In genomic region chr6:113604432-113605223, GRCm38 (mm10) we compare ENCODE assay signal across 8 mouse cellular contexts. TPM values are rescaled to one million over a fixed set of nuclear protein-coding genes. Genes with fewer than 3 reads are reported as not detected.
DNase-seq lines count a peak whose midpoint lies in the region; ATAC-seq and TF ChIP-seq lines count a peak whose summit lies in the region.

Brk1 (plus strand) TSS chr6:113604772.

- H3K4me3 ChIP-seq in forebrain, embryonic 11.5 days (ENCODE audit: low read depth, low read length), result peak within 1 kb of the TSS; percentile 94
- peak within 1 kb of the TSS; percentile 99 for H3K4me3 ChIP-seq in heart, embryonic 16.5 days (ENCODE audit: low read length)
- H3K4me3 ChIP-seq in liver, embryonic 16.5 days (ENCODE audit: low read depth, low read length), result peak within 1 kb of the TSS; percentile 94
- peak within 1 kb of the TSS; percentile 95 for H3K4me3 ChIP-seq in neural tube, embryonic 13.5 days
- H3K4me3 ChIP-seq in testis, adult 2 months (ENCODE audit: control insufficient read depth, low read depth, low read length), result peak within 1 kb of the TSS; percentile 98

- peak within 1 kb of the TSS; percentile 93 for H3K9ac ChIP-seq in forebrain, embryonic 11.5 days (ENCODE audit: low read length)
- peak within 1 kb of the TSS; percentile 94 for H3K9ac ChIP-seq in heart, embryonic 16.5 days (ENCODE audit: low read length)
- H3K9ac ChIP-seq in liver, embryonic 16.5 days (ENCODE audit: low read depth, low read length), result peak within 1 kb of the TSS; percentile 90
- peak within 1 kb of the TSS; percentile 93 for H3K9ac ChIP-seq in neural tube, embryonic 13.5 days

- peak; percentile 92 for ATAC-seq in forebrain, embryonic 11.5 days (replicated peaks; ENCODE audit: low FRiP score)
- peak; percentile 91 for ATAC-seq in heart, embryonic 16.5 days (replicated peaks; ENCODE audit: extremely low read depth, insufficient read depth, low FRiP score)
- peak; percentile 93 for ATAC-seq in liver, embryonic 16.5 days (ENCODE audit: low read depth)
- peak; percentile 95 for ATAC-seq in neural tube, embryonic 13.5 days (ENCODE audit: low read depth)

- H3K9me3 ChIP-seq in forebrain, embryonic 11.5 days (ENCODE audit: control insufficient read depth, low read length), result no peaks in the 10 kb centered on the region
- no peaks in the 10 kb centered on the region for H3K9me3 ChIP-seq in heart, embryonic 16.5 days (replicated peaks; ENCODE audit: control insufficient read depth, low read length)
- H3K9me3 ChIP-seq in liver, embryonic 16.5 days (replicated peaks; ENCODE audit: control insufficient read depth, low read length), result no peaks in the 10 kb centered on the region
- H3K9me3 ChIP-seq in neural tube, embryonic 13.5 days, result no peaks in the 10 kb centered on the region

- under 1% methylated on average over 65 of the region's 65 CpGs for WGBS in forebrain, embryonic 11.5 days
- whole genome bisulfite sequencing in heart, embryonic 16.5 days, result under 1% methylated on average over 63 of the region's 65 CpGs
- WGBS in liver, embryonic 16.5 days (ENCODE audit: insufficient replicate concordance), result under 1% methylated on average over 64 of the region's 65 CpGs
- WGBS in neural tube, embryonic 13.5 days, result under 1% methylated on average over 65 of the region's 65 CpGs

- H3K27ac ChIP-seq in forebrain, embryonic 11.5 days (ENCODE audit: low read depth, low read length), result peak within 1 kb of the TSS; percentile 50
- peak within 1 kb of the TSS; percentile 86 for H3K27ac ChIP-seq in heart, embryonic 16.5 days (ENCODE audit: low read length)
- H3K27ac ChIP-seq in liver, embryonic 16.5 days (ENCODE audit: low read length), result peak within 1 kb of the TSS; percentile 83
- H3K27ac ChIP-seq in neural tube, embryonic 13.5 days (replicated peaks), result peak within 1 kb of the TSS; percentile 82
- H3K27ac ChIP-seq in testis, adult 2 months (ENCODE audit: control insufficient read depth, insufficient read depth, low read depth, low read length), result peak within 1 kb of the TSS; percentile 88

- H3K36me3 ChIP-seq in forebrain, embryonic 11.5 days (ENCODE audit: control insufficient read depth, insufficient read depth, low read length), result no peaks in the 10 kb centered on the region
- no peaks in the 10 kb centered on the region for H3K36me3 ChIP-seq in heart, embryonic 16.5 days (ENCODE audit: control insufficient read depth, insufficient read depth)
- H3K36me3 ChIP-seq in liver, embryonic 16.5 days (ENCODE audit: control insufficient read depth, insufficient read depth), result no peaks in the 10 kb centered on the region
- no peaks in the 10 kb centered on the region for H3K36me3 ChIP-seq in neural tube, embryonic 13.5 days
- H3K36me3 ChIP-seq in testis, adult 2 months (ENCODE audit: control insufficient read depth, insufficient read depth, low read length), result peaks cover 3% of the 10 kb centered on the region

- peak; percentile 71 to 73 for DNase-seq in CD8-positive naive resting alpha-beta T cell, adult 2 months (ENCODE audit: low read depth in 2 of 2, low spot score in 2 of 2)
- peak; percentile 62 for DNase-seq in c-Kit-positive CD71-negative TER-119-negative erythroid progenitor cells, embryonic 14.5 days (ENCODE audit: low read depth)
- peak; percentile 93 for DNase-seq in forebrain, embryonic 11.5 days (ENCODE audit: low spot score)
- peak; percentile 88 to 94 for DNase-seq in kidney, postnatal 4 days

- H3K4me2 ChIP-seq in forebrain, embryonic 11.5 days (ENCODE audit: low read depth, low read length, severe bottlenecking), result peak within 1 kb of the TSS; percentile 86
- H3K4me2 ChIP-seq in heart, embryonic 16.5 days (ENCODE audit: low read depth, low read length), result peak within 1 kb of the TSS; percentile 91
- peak within 1 kb of the TSS; percentile 81 for H3K4me2 ChIP-seq in liver, embryonic 16.5 days (ENCODE audit: low read depth, low read length)
- H3K4me2 ChIP-seq in neural tube, embryonic 13.5 days, result peak within 1 kb of the TSS; percentile 94

- H3K27me3 ChIP-seq in forebrain, embryonic 11.5 days (ENCODE audit: control insufficient read depth, insufficient read depth, low read length), result no peaks in the 10 kb centered on the region
- no peaks in the 10 kb centered on the region for H3K27me3 ChIP-seq in heart, embryonic 16.5 days (ENCODE audit: control insufficient read depth, insufficient read depth, low read length)
- H3K27me3 ChIP-seq in liver, embryonic 16.5 days (ENCODE audit: control insufficient read depth, insufficient read depth, low read depth, low read length), result no peaks in the 10 kb centered on the region
- no peaks in the 10 kb centered on the region for H3K27me3 ChIP-seq in neural tube, embryonic 13.5 days
- no peaks in the 10 kb centered on the region for H3K27me3 ChIP-seq in testis, adult 2 months (ENCODE audit: control insufficient read depth, insufficient read depth, low read length)

- TF ChIP-seq CTCF in testis, adult 2 months (IDR thresholded peaks at IDR 0.05; ENCODE audit: control insufficient read depth, insufficient read depth, insufficient replicate concordance, low read depth, low read length), result peak; percentile 61

- peaks cover 13% of the 10 kb centered on the region; the same call in 1 of the 2 replicates for H3K4me1 ChIP-seq in forebrain, embryonic 11.5 days (replicated peaks; ENCODE audit: control insufficient read depth, insufficient read depth, low read length)
- peaks cover 17% of the 10 kb centered on the region for H3K4me1 ChIP-seq in heart, embryonic 16.5 days (ENCODE audit: control insufficient read depth, insufficient read depth, low read length)
- H3K4me1 ChIP-seq in liver, embryonic 16.5 days (ENCODE audit: control insufficient read depth, low read depth, low read length), result peaks cover 17% of the 10 kb centered on the region
- peaks cover 27% of the 10 kb centered on the region for H3K4me1 ChIP-seq in neural tube, embryonic 13.5 days (replicated peaks)
- H3K4me1 ChIP-seq in testis, adult 2 months (ENCODE audit: control insufficient read depth, insufficient read depth, low read length), result peaks cover 7% of the 10 kb centered on the region

- peak; percentile 71 for TF ChIP-seq POLR2A in testis, adult 2 months (IDR thresholded peaks at IDR 0.05; ENCODE audit: control insufficient read depth, low read depth, low read length)

RNA-seq across cellular contexts. Expression of gene Brk1, which starts in this region (rescaled TPM):
- 198 and 200 TPM in 2 replicates for polyA plus RNA-seq in forebrain, embryonic 11.5 days (2014; fragmentation: Nextera tagmentation; extraction: Ambion mirVana)
- 164 and 178 TPM in 2 replicates for polyA plus RNA-seq in heart, embryonic 16.5 days (2015; fragmentation: Nextera tagmentation; extraction: Ambion mirVana)
- 77.9 and 78.0 TPM in 2 replicates for polyA plus RNA-seq in liver, embryonic 16.5 days (2015; fragmentation: Nextera tagmentation; extraction: Ambion mirVana)
- polyA plus RNA-seq in neural tube, embryonic 13.5 days (2015; fragmentation: Nextera tagmentation; extraction: Ambion mirVana), result 241 and 242 TPM in 2 replicates
- 60.9 and 70.2 TPM in 2 replicates for polyA plus RNA-seq in testis, adult 2 months (2012; rRNA removed)

Comparison
In these comparisons a context has a peak if more than half of its experiments do, and no peak if none do; other contexts are left out.
1. Peak in every context shown above with its lines: DNase-seq, ATAC-seq, H3K4me3 ChIP-seq and H3K27ac ChIP-seq.